Mouse (Mus musculus) liver, embryonic 14.5 days (tissue): ENCODE data around the gene Castor2.

Source experiments
- CTCF ChIP-seq: IDR thresholded peaks from 2 replicates; pipeline ENCODE4 v1.5.1; 2016; ENCODE audit warnings: antibody characterized with exemption, low read depth, control low read depth
- EP300 ChIP-seq: IDR thresholded peaks from 2 replicates; pipeline ENCODE4 v1.6.1; 2016; ENCODE audit warnings: antibody characterized with exemption, low read depth

GRCm38 (mm10) chr5:134114981-134115380 is 15.5 kb downstream of the Castor2 start:
- no peak for TF ChIP-seq EP300
- TF ChIP-seq CTCF, result no peak
